Mouse (Mus musculus): ENCODE results near the gene Catsperz.

Gene Catsperz

GRCm38 (mm10) chr19:6925307-6925573, at the start of gene Catsperz:
TSS of gene Catsperz (minus strand) at chr19:6925380.
- DNase-seq (ENCODE audit: low spot score in 2 of 2), result no peak

- DNase-seq (ENCODE audit: low spot score in 2 of 2), result peak; percentile 58 to 59
These were observed 49.3 kb upstream of the Catsperz start, which contains the start of gene Ppp1r14b for GRCm38 (mm10) chr19:6974211-6975205. TSS of gene Ppp1r14b (plus strand) at chr19:6974968.

GRCm38 (mm10) chr19:6973581-6974190, 48.5 kb upstream of the Catsperz start:
- no peak for DNase-seq (ENCODE audit: low spot score in 2 of 2)

GRCm38 (mm10) chr19:6972247-6972917, 47.2 kb upstream of the Catsperz start:
- DNase-seq (ENCODE audit: low spot score in 2 of 2), result no peak

- no peak for DNase-seq (ENCODE audit: low spot score in 2 of 2)
These were observed 46.5 kb upstream of the Catsperz start for GRCm38 (mm10) chr19:6971644-6972043.

- no peak for DNase-seq (ENCODE audit: low spot score in 2 of 2)
These were observed 45.4 kb upstream of the Catsperz start for GRCm38 (mm10) chr19:6970460-6971085.

- no peak for DNase-seq (ENCODE audit: low spot score in 2 of 2)
These were observed 44.6 kb upstream of the Catsperz start for GRCm38 (mm10) chr19:6969665-6970381.

GRCm38 (mm10) chr19:6969291-6969664, 44.1 kb upstream of the Catsperz start:
- no peak for DNase-seq (ENCODE audit: low spot score in 2 of 2)

GRCm38 (mm10) chr19:6968491-6969271, 43.5 kb upstream of the Catsperz start:
- no peak for DNase-seq (ENCODE audit: low spot score in 2 of 2)

GRCm38 (mm10) chr19:6956461-6956860, 31.3 kb upstream of the Catsperz start:
- DNase-seq (ENCODE audit: low spot score in 2 of 2), result no peak

- no peak for DNase-seq (ENCODE audit: low spot score in 2 of 2)
These were observed 30.2 kb upstream of the Catsperz start for GRCm38 (mm10) chr19:6955424-6955823.

- DNase-seq (ENCODE audit: low spot score in 2 of 2), result no peak
These were observed 28.9 kb upstream of the Catsperz start for GRCm38 (mm10) chr19:6954046-6954445.

GRCm38 (mm10) chr19:6952712-6953037, 27.5 kb upstream of the Catsperz start:
- no peak for DNase-seq (ENCODE audit: low spot score in 2 of 2)

- DNase-seq (ENCODE audit: low spot score in 2 of 2), result peak; percentile 50 to 53
These were observed 27.0 kb upstream of the Catsperz start for GRCm38 (mm10) chr19:6951994-6952711.

- peak; percentile 80 to 82 for DNase-seq (ENCODE audit: low spot score in 2 of 2)
These were observed 26.3 kb upstream of the Catsperz start for GRCm38 (mm10) chr19:6951381-6951968.

- DNase-seq (ENCODE audit: low spot score in 2 of 2), result peak; percentile 39 to 47
These were observed 25.5 kb upstream of the Catsperz start for GRCm38 (mm10) chr19:6950613-6951153.

GRCm38 (mm10) chr19:6949951-6950350, 24.8 kb upstream of the Catsperz start:
- DNase-seq (ENCODE audit: low spot score in 2 of 2), result no peak

GRCm38 (mm10) chr19:6949532-6949931, 24.4 kb upstream of the Catsperz start:
- no peak for DNase-seq (ENCODE audit: low spot score in 2 of 2)

- no peak for DNase-seq (ENCODE audit: low spot score in 2 of 2)
These were observed 23.0 kb upstream of the Catsperz start for GRCm38 (mm10) chr19:6948186-6948585.
